Mouse (Mus musculus) forebrain, embryonic 11.5 days (tissue): ENCODE results near the gene Olfr1298. TPM values are rescaled to one million over a fixed set of nuclear protein-coding genes. Genes with fewer than 3 reads are reported as not detected.

Experiments used
- ATAC-seq: fragments of 200-750 bp; cut with Nextera tagmentation; replicated peaks from 2 replicates; pipeline ENCODE4 v1.8.0; 2017; ENCODE audit warnings: moderate TSS enrichment; ENCODE audit not compliant: low FRiP score
- DNase-seq: peaks from one replicate; pipeline ENCODE4 v3.0.0-alpha.2; 2017; ENCODE audit warnings: low spot score
- H3K27ac ChIP-seq: fragments of 300-500 bp; sonication (generic); 2 replicates; pipeline ENCODE4 v1.5.1; 2014; ENCODE audit warnings: low read depth, low read length
- H3K27me3 ChIP-seq: fragments of 300-500 bp; sonication (generic); 2 replicates; pipeline ENCODE4 v1.6.1; 2014; ENCODE audit warnings: mild to moderate bottlenecking, low read length, mixed read lengths; ENCODE audit not compliant: control insufficient read depth, insufficient read depth
- H3K36me3 ChIP-seq: fragments of 300-500 bp; sonication (generic); 2 replicates; pipeline ENCODE4 v1.6.1; 2014; ENCODE audit warnings: mild to moderate bottlenecking, low read length, moderate library complexity, mixed read lengths; ENCODE audit not compliant: control insufficient read depth, insufficient read depth
- H3K4me1 ChIP-seq: fragments of 300-500 bp; sonication (generic); replicated peaks from 2 replicates; pipeline ENCODE4 v1.6.1; 2014; ENCODE audit warnings: low read length, mixed read lengths; ENCODE audit not compliant: control insufficient read depth, insufficient read depth
- H3K4me2 ChIP-seq: fragments of 300-500 bp; sonication (generic); 2 replicates; pipeline ENCODE4 v1.6.1; 2014; ENCODE audit warnings: low read depth, mild to moderate bottlenecking, low read length, moderate library complexity, mixed read lengths; ENCODE audit not compliant: severe bottlenecking
- H3K4me3 ChIP-seq: fragments of 300-500 bp; sonication (generic); 2 replicates; pipeline ENCODE4 v1.5.1; 2014; ENCODE audit warnings: low read depth, low read length
- H3K9ac ChIP-seq: fragments of 300-500 bp; sonication (generic); 2 replicates; pipeline ENCODE4 v1.6.1; 2014; ENCODE audit warnings: low read length
- H3K9me3 ChIP-seq: fragments of 300-500 bp; sonication (generic); 2 replicates; pipeline ENCODE4 v1.6.1; 2016; ENCODE audit warnings: low read length, mixed read lengths; ENCODE audit not compliant: control insufficient read depth
- WGBS: fragments of 180-500 bp; shearing (Covaris S2); extraction: QIAGEN DNeasy Blood & Tissue Kit; methylation state at CpG from one replicate; pipeline ENCODE4 v1.1.7; 2014; 5-methylcytosine and 5-hydroxymethylcytosine counted together
- polyA plus RNA-seq: library from polyadenylated mRNA; unstranded; fragments of >200 nt; fragmentation: Nextera tagmentation; extraction: Ambion mirVana; gene quantifications from 2 replicates; pipeline ENCODE4 v1.2.1, GENCODE M21; 2014

The Olfr1298 gene
- not detected in 2 replicates for polyA plus RNA-seq

DNA sequence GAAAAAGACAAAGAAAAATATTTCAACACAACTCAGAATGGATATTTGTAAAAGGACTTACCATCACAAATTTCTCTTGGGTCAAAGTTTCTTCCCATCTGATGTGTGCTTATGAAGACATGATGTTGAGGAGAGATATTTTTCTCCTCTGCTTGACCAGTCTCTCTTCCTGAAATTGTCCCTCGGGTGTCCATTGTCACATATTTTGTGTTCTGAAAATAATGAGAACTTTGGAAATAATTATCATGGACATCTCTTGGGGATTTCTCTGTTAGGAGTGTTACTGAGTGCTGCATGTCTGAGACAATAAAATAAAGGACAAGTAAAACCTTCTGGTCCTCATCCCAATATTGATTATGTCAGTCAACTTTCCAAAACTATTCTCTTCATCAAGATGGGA is at the start of gene Olfr1298:
Gene Olfr1298, minus strand, starts transcription at position 101 of the 400 bp plus-strand sequence.
- ATAC-seq (no peak), DNase-seq (no peak)
- H3K4me2 ChIP-seq = no peak within 1 kb of the TSS
- no peak within 1 kb of the TSS for H3K4me3 ChIP-seq
- no peaks in the 10 kb centered on the region for H3K9me3 ChIP-seq
- H3K36me3 ChIP-seq = no peaks in the 10 kb centered on the region
- H3K27me3 ChIP-seq = no peaks in the 10 kb centered on the region
- 89% methylated on average over 1 of the region's 1 CpGs for WGBS
- H3K27ac ChIP-seq = no peak within 1 kb of the TSS
- H3K4me1 ChIP-seq = no peaks in the 10 kb centered on the region
- no peak within 1 kb of the TSS for H3K9ac ChIP-seq

DNA sequence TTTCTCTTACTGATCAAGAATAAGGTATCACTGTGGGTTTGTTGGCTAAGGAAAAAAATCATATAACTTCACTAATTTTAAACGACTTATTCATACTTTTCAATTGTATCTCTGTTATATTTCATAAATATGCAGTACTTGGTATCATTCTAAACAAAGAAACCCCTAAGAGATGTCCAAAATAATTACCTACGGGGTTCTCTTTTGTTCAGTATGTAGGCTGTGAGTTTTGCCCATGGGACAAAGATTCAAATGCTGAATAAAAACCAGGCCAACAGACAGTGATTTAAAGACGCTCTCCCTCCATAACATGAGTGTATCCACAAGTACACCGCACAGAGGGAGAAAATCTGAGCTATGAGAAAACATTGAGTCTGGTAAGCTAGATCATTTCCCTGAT is 12.1 kb upstream of the Olfr1298 start, which contains the start of gene Olfr1299:
Gene Olfr1299, plus strand, starts transcription at position 301 of the 400 bp plus-strand sequence.
- no peak for DNase-seq
- Histone ChIP-seq H3K9me3 (no peaks in the 10 kb centered on the region), H3K4me2 (no peak within 1 kb of the TSS), H3K9ac (no peak within 1 kb of the TSS), H3K4me1 (no peaks in the 10 kb centered on the region), H3K27ac (no peak within 1 kb of the TSS), H3K4me3 (no peak within 1 kb of the TSS), H3K27me3 (no peaks in the 10 kb centered on the region), H3K36me3 (no peaks in the 10 kb centered on the region)
- no peak for ATAC-seq
- 85% methylated on average over 4 of the region's 4 CpGs for WGBS

- H3K4me1 ChIP-seq = no peaks in the 10 kb centered on the region
- no peak for ATAC-seq
- no peak within 1 kb of the TSS for H3K27ac ChIP-seq
- WGBS = 86% methylated on average over 1 of the region's 1 CpGs
- H3K27me3 ChIP-seq = no peaks in the 10 kb centered on the region
- H3K4me3 ChIP-seq = no peak within 1 kb of the TSS
- no peak within 1 kb of the TSS for H3K9ac ChIP-seq
- DNase-seq = no peak
- H3K4me2 ChIP-seq = no peak within 1 kb of the TSS
- no peaks in the 10 kb centered on the region for H3K36me3 ChIP-seq
- H3K9me3 ChIP-seq = no peaks in the 10 kb centered on the region
Observed at GRCm38 (mm10) chr2:111626397-111626796, 22.6 kb downstream of the Olfr1298 start, which contains the start of gene Olfr1297. TSS of gene Olfr1297 (minus strand) at chr2:111626497.

Other genes starting within 250 kb of the Olfr1298 start
- gene Olfr1286, start 226.1 kb downstream of the Olfr1298 start, polyA plus RNA-seq = not detected in 2 replicates
- gene Olfr1287, start 200.1 kb downstream of the Olfr1298 start, polyA plus RNA-seq = not detected in 2 replicates
- not detected in 2 replicates for gene Olfr1288, start 175.1 kb downstream of the Olfr1298 start, polyA plus RNA-seq
- gene Olfr1289, start 168.4 kb downstream of the Olfr1298 start, polyA plus RNA-seq = not detected in 2 replicates
- not detected in 2 replicates for gene Olfr1290, start 155.4 kb downstream of the Olfr1298 start, polyA plus RNA-seq
- not detected in 2 replicates for gene Olfr1291-ps1, start 152.0 kb downstream of the Olfr1298 start, polyA plus RNA-seq
- gene Olfr1293-ps, start 124.0 kb downstream of the Olfr1298 start, polyA plus RNA-seq = not detected in 2 replicates
- not detected in 2 replicates for gene Olfr1294, start 108.9 kb downstream of the Olfr1298 start, polyA plus RNA-seq
- gene Olfr1295, start 79.5 kb downstream of the Olfr1298 start, polyA plus RNA-seq = not detected in 2 replicates
- gene Olfr1297, start 22.7 kb downstream of the Olfr1298 start, polyA plus RNA-seq = not detected in 2 replicates
- not detected in 2 replicates for gene Olfr1299, start 12.2 kb upstream of the Olfr1298 start, polyA plus RNA-seq
- gene Olfr1301, start 101.8 kb upstream of the Olfr1298 start, polyA plus RNA-seq = not detected in 2 replicates
- not detected in 2 replicates for gene Olfr1302, start 128.2 kb upstream of the Olfr1298 start, polyA plus RNA-seq
- gene Olfr1303, start 171.1 kb upstream of the Olfr1298 start, polyA plus RNA-seq = 0.20 TPM in 1 of 2 replicates, not detected in the other
- gene Olfr1305, start 227.9 kb upstream of the Olfr1298 start, polyA plus RNA-seq = not detected in 2 replicates